Mouse (Mus musculus) midbrain, embryonic 14.5 days (tissue): Measurements from ENCODE around the gene Cyb5b. TPM values are rescaled to one million over a fixed set of nuclear protein-coding genes. Genes with fewer than 3 reads are reported as not detected.

Experiments used
- ATAC-seq: fragments of 200-750 bp; cut with Nextera tagmentation; 2 replicates; pipeline ENCODE4 v1.8.0; 2017; ENCODE audit warnings: moderate number of reproducible peaks, moderate library complexity; ENCODE audit not compliant: low FRiP score, low TSS enrichment
- DNase-seq: peaks from one replicate; pipeline ENCODE4 v3.0.0-alpha.2; 2015
- H3K27ac ChIP-seq: fragments of 300-500 bp; sonication (generic); replicated peaks from 2 replicates; pipeline ENCODE4 v1.5.1; 2014; ENCODE audit warnings: mild to moderate bottlenecking, low read depth, low read length, moderate library complexity
- H3K27me3 ChIP-seq: fragments of 300-500 bp; sonication (generic); 2 replicates; pipeline ENCODE4 v1.6.1; 2014; ENCODE audit warnings: low read length, control low read depth, mixed read lengths; ENCODE audit not compliant: control insufficient read depth, insufficient read depth
- H3K36me3 ChIP-seq: fragments of 300-500 bp; sonication (generic); 2 replicates; pipeline ENCODE4 v1.6.1; 2014; ENCODE audit warnings: low read length, control low read depth; ENCODE audit not compliant: control insufficient read depth, insufficient read depth
- H3K4me1 ChIP-seq: fragments of 300-500 bp; sonication (generic); 2 replicates; pipeline ENCODE4 v1.6.1; 2014; ENCODE audit warnings: mild to moderate bottlenecking, antibody characterized with exemption, low read length, control low read depth; ENCODE audit not compliant: control insufficient read depth, insufficient read depth
- H3K4me2 ChIP-seq: fragments of 300-500 bp; sonication (generic); 2 replicates; pipeline ENCODE4 v1.6.1; 2014; ENCODE audit warnings: mild to moderate bottlenecking, low read length, moderate library complexity
- H3K4me3 ChIP-seq: fragments of 300-500 bp; sonication (generic); replicated peaks from 2 replicates; pipeline ENCODE4 v1.5.1; 2014; ENCODE audit warnings: low read depth, low read length
- H3K9ac ChIP-seq: fragments of 300-500 bp; sonication (generic); replicated peaks from 2 replicates; pipeline ENCODE4 v1.6.1; 2014; ENCODE audit warnings: mild to moderate bottlenecking, low read length, moderate library complexity
- H3K9me3 ChIP-seq: fragments of 300-500 bp; sonication (generic); 2 replicates; pipeline ENCODE4 v1.6.1; 2016; ENCODE audit warnings: low read length, control low read depth, mixed read lengths; ENCODE audit not compliant: control insufficient read depth
- WGBS: fragments of 180-500 bp; shearing (Covaris S2); extraction: QIAGEN DNeasy Blood & Tissue Kit; methylation state at CpG from one replicate; pipeline ENCODE4 v1.1.7; 2014; 5-methylcytosine and 5-hydroxymethylcytosine counted together
- polyA plus RNA-seq: library from polyadenylated mRNA; unstranded; fragments of >200 nt; fragmentation: Nextera tagmentation; extraction: Ambion mirVana; gene quantifications from 2 replicates; pipeline ENCODE4 v1.2.1, GENCODE M21; 2014

The Cyb5b gene
- polyA plus RNA-seq, 1 experiment from 2014 or later: 136 TPM

DNA sequence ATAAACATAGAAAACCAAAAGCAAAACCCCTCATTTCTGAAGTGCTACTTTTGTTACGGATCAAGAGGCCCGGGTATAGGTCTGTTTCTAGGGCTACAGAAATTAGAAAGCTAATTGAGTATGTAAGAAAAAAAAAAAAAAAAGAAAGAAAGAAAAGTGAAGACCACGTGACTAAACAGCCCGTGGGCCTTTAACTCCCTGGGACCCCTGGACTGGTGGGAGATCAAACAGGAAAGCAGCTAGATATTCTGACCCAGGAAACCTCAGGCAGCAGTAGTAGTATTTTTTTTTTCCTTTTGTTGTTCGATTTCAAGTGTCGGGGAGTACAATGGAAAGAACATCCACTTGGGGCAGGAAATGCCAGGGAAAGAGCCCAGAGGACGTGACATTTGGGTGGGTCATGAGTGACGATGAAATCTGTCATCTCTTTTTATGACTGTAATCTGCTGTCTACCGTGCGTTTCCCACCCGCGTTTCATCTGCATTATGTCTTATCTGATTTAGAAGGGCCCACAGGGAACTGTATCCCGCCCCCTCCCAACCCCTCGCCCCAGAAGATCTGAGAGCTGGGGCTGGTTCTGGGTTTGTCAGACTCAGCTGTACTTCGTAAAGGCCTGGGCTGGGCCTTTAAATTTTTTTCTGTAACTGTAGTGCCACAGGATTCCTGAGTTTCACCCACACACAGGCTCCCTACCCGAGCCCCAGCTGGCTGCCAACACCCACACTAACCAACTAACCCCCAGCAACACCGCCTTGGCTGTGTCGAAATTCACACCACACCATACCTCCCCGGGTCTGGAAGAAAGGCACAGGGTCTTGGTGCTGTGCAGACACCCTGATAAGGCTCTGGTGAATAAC is 36.1 kb upstream of the Cyb5b start:
- Histone ChIP-seq H3K36me3 (no peaks in the 10 kb centered on the region), H3K4me1 (no peaks in the 10 kb centered on the region), H3K9me3 (no peaks in the 10 kb centered on the region), H3K4me3 (no peak overlapping the region), H3K4me2 (no peak overlapping the region), H3K27me3 (no peaks in the 10 kb centered on the region), H3K9ac (no peak overlapping the region), H3K27ac (no peak overlapping the region)
- DNase-seq: no peak
- WGBS: 66% methylated on average over 19 of the region's 19 CpGs
- no peak for ATAC-seq

- H3K27me3 ChIP-seq: no peaks in the 10 kb centered on the region
- DNase-seq (no peak), ATAC-seq (no peak)
- no peak overlapping the region for H3K9ac ChIP-seq
- no peaks in the 10 kb centered on the region for H3K9me3 ChIP-seq
- H3K4me1 ChIP-seq: no peaks in the 10 kb centered on the region
- no peak overlapping the region for H3K27ac ChIP-seq
- no peaks in the 10 kb centered on the region for H3K36me3 ChIP-seq
- 87% methylated on average over 10 of the region's 10 CpGs for WGBS
- no peak overlapping the region for H3K4me2 ChIP-seq
- H3K4me3 ChIP-seq: no peak overlapping the region
Measured at GRCm38 (mm10) chr8:107115008-107115320, 35.5 kb upstream of the Cyb5b start.

- ATAC-seq (no peak), DNase-seq (peak; percentile 88)
- H3K36me3 ChIP-seq: no peaks in the 10 kb centered on the region
- H3K27me3 ChIP-seq: no peaks in the 10 kb centered on the region
- no peak overlapping the region for H3K4me2 ChIP-seq
- no peaks in the 10 kb centered on the region for H3K4me1 ChIP-seq
- H3K4me3 ChIP-seq: no peak overlapping the region
- H3K9ac ChIP-seq: no peak overlapping the region
- no peak overlapping the region for H3K27ac ChIP-seq
- WGBS: 19% methylated on average over 11 of the region's 11 CpGs
- no peaks in the 10 kb centered on the region for H3K9me3 ChIP-seq
Measured at GRCm38 (mm10) chr8:107116023-107116422, 34.4 kb upstream of the Cyb5b start.

DNA sequence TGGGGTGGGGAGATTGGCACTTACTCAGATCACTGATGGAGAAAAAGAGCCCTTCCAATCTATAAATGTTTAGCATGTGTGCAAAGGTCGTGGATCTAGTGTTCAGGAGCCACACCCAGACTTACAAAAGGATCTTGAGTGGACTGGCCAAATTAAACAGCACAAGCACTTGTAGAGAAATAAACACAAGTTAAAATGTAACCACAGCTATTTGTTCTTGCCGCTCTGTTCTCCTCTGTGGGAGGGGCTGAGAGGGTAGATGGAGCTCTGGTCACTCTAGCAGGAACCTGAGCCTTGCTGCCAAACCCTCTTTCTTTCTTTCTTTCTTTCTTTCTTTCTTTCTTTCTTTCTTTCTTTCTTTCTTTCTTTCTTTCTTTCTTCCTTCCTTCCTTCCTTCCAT is 33.4 kb upstream of the Cyb5b start:
- H3K4me3 ChIP-seq: no peak overlapping the region
- H3K27ac ChIP-seq: no peak overlapping the region
- no peak for ATAC-seq
- no peak for DNase-seq
- H3K36me3 ChIP-seq: no peaks in the 10 kb centered on the region
- WGBS: 50% methylated on average over 2 of the region's 2 CpGs
- H3K9ac ChIP-seq: no peak overlapping the region
- H3K9me3 ChIP-seq: no peaks in the 10 kb centered on the region
- H3K4me1 ChIP-seq: no peaks in the 10 kb centered on the region
- H3K27me3 ChIP-seq: no peaks in the 10 kb centered on the region
- no peak overlapping the region for H3K4me2 ChIP-seq

DNA sequence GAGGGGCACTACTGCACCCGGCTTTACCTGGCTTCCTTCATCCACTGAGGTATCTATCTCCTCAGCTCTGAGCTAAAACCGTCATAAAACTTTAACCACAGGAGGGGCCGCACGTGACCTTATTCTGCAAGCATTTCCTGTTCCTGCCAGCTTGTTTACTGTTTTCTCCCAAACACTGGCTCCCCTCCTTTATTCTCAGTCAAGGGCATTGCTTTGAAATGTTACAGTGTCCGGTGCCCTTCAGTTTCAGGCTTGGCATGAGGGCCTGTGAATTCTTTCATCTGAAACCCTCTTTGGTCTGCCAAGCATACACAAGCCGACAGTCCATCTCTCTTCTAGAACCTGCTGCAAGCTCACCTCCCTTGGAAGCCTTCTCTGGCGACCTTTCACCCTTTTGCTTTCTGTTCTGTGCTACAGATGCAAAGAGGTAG is 31.6 kb upstream of the Cyb5b start:
- ATAC-seq: no peak
- Histone ChIP-seq H3K4me3 (no peak overlapping the region), H3K36me3 (no peaks in the 10 kb centered on the region), H3K4me1 (peaks cover 9% of the 10 kb centered on the region), H3K9ac (no peak overlapping the region), H3K4me2 (no peak overlapping the region), H3K9me3 (no peaks in the 10 kb centered on the region), H3K27me3 (no peaks in the 10 kb centered on the region), H3K27ac (no peak overlapping the region)
- WGBS: 66% methylated on average over 7 of the region's 7 CpGs
- no peak for DNase-seq

GRCm38 (mm10) chr8:107119412-107119811 is 31.0 kb upstream of the Cyb5b start:
- DNase-seq: no peak
- no peak overlapping the region for H3K9ac ChIP-seq
- no peak overlapping the region for H3K27ac ChIP-seq
- ATAC-seq: no peak
- H3K27me3 ChIP-seq: no peaks in the 10 kb centered on the region
- no peak overlapping the region for H3K4me3 ChIP-seq
- no peaks in the 10 kb centered on the region for H3K9me3 ChIP-seq
- 76% methylated on average over 9 of the region's 9 CpGs for WGBS
- H3K36me3 ChIP-seq: no peaks in the 10 kb centered on the region
- peaks cover 9% of the 10 kb centered on the region for H3K4me1 ChIP-seq
- H3K4me2 ChIP-seq: no peak overlapping the region

GRCm38 (mm10) chr8:107120806-107121205 is 29.6 kb upstream of the Cyb5b start:
- Histone ChIP-seq H3K9me3 (no peaks in the 10 kb centered on the region), H3K4me1 (peaks cover 9% of the 10 kb centered on the region), H3K27ac (no peak overlapping the region), H3K27me3 (no peaks in the 10 kb centered on the region), H3K9ac (no peak overlapping the region), H3K4me2 (no peak overlapping the region), H3K36me3 (no peaks in the 10 kb centered on the region), H3K4me3 (no peak overlapping the region)
- DNase-seq (no peak), ATAC-seq (no peak)

GRCm38 (mm10) chr8:107121681-107122291 is 28.7 kb upstream of the Cyb5b start:
- no peak overlapping the region for H3K27ac ChIP-seq
- peaks cover 9% of the 10 kb centered on the region for H3K4me1 ChIP-seq
- no peaks in the 10 kb centered on the region for H3K36me3 ChIP-seq
- no peaks in the 10 kb centered on the region for H3K9me3 ChIP-seq
- no peak for DNase-seq
- WGBS: 95% methylated on average over 7 of the region's 7 CpGs
- no peak for ATAC-seq
- no peak overlapping the region for H3K9ac ChIP-seq
- no peaks in the 10 kb centered on the region for H3K27me3 ChIP-seq
- H3K4me2 ChIP-seq: no peak overlapping the region
- H3K4me3 ChIP-seq: no peak overlapping the region

DNA sequence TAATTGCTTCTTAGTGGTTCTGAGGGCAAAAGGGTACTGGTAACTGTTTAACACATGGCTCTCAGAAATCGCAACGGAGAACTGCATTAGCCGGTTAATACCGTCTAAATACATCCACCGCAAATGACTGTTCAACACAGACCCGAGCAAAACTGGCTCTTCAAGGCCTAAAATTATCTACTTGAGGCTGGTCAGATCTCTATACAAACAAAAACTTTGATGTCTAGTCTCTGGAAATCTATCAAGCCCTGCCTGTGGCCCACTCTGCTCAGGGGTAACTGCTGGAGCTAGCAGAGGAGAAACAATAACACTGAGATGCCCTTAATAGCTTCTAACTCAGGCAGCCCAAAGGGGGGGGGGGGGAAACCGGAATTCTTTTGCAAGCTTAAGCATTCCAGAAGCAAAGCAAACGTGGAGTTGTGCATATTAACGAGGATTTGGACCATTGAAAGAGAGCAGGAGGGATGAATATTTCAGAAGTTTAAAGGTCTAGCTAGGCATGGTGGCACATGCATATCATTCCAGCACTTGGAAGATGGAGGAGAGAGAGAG is 27.3 kb upstream of the Cyb5b start:
- ATAC-seq: no peak
- 18% methylated on average over 9 of the region's 9 CpGs for WGBS
- DNase-seq: peak; percentile 51
- Histone ChIP-seq H3K36me3 (no peaks in the 10 kb centered on the region), H3K4me2 (no peak overlapping the region), H3K4me3 (no peak overlapping the region), H3K4me1 (peaks cover 9% of the 10 kb centered on the region), H3K9me3 (no peaks in the 10 kb centered on the region), H3K27me3 (no peaks in the 10 kb centered on the region), H3K9ac (no peak overlapping the region), H3K27ac (0 out of 2 replicates have a peak overlapping the region, but pooled peaks have one; percentile 45)
